Mouse (Mus musculus) bone marrow, adult 2 months (tissue): ENCODE results near the gene Nphp4. TPM values are rescaled to one million over a fixed set of nuclear protein-coding genes. Genes with fewer than 3 reads are reported as not detected.

Source experiments
- H3K27ac ChIP-seq: fragments of 200-500 bp; 2 replicates; pipeline ENCODE4 v1.5.1; 2012; ENCODE audit warnings: low read depth, mild to moderate bottlenecking, control low read depth, inconsistent platforms, low read length; ENCODE audit not compliant: control insufficient read depth, poor library complexity, insufficient read depth
- H3K4me1 ChIP-seq: fragments of 200-500 bp; 2 replicates; pipeline ENCODE4 v1.6.1; 2011; ENCODE audit warnings: low read length; ENCODE audit not compliant: control insufficient read depth, insufficient read depth
- H3K4me3 ChIP-seq: fragments of 200-500 bp; replicated peaks from 2 replicates; pipeline ENCODE3; 2011; ENCODE audit warnings: mild to moderate bottlenecking, low read depth, low read length, control low read depth; ENCODE audit not compliant: control insufficient read depth
- CTCF ChIP-seq: fragments of 200-500 bp; IDR thresholded peaks from 2 replicates; pipeline ENCODE4 v1.5.1; 2011; ENCODE audit warnings: low read length, control low read depth; ENCODE audit not compliant: control insufficient read depth, insufficient read depth
- POLR2A ChIP-seq: fragments of 200-500 bp; IDR thresholded peaks from 2 replicates; pipeline ENCODE4 v1.6.1; 2011; ENCODE audit warnings: low read depth, mild to moderate bottlenecking, control low read depth, low read length, borderline replicate concordance; ENCODE audit not compliant: control insufficient read depth
- WGBS: fragments of 180-500 bp; shearing (Covaris S2); methylation state at CpG from one replicate; pipeline ENCODE4 v1.1.7; 2018; 5-methylcytosine and 5-hydroxymethylcytosine counted together
- polyA plus RNA-seq: library from polyadenylated mRNA; stranded (reverse); fragments of >200 nt; gene quantifications from 2 replicates; pipeline ENCODE4 v1.2.4, GENCODE M21; 2011; ENCODE audit warnings: low replicate concordance; ENCODE audit not compliant: missing spikeins, insufficient read depth, insufficient read length

Nphp4 gene
- polyA plus RNA-seq, 1 experiment = 0.65 TPM

DNA sequence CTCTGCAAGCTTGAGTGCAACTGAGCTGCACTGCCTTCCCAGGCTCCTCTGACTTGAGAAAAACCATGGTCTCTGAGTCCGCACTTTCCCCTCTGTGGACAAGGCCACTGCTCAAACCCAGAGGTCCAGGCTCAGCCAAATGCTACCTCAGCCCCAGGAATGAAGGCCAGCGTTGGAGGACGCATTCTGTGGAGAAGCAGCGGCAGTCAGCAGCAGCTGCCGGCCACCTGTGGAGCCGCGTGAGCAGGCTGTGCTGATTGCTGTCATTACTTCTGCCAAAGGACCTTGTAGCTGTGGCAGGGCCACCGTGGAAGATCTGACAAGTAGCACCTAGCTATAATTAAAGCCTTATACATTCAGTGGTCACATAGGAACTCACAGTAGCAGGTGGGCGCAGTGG, 56.4 kb downstream of the Nphp4 start:
- no peaks in the 10 kb centered on the region for H3K4me1 ChIP-seq
- TF ChIP-seq CTCF = no peak
- no peak for TF ChIP-seq POLR2A
- WGBS = 81% methylated on average over 9 of the region's 9 CpGs
- no peak overlapping the region for H3K27ac ChIP-seq
- H3K4me3 ChIP-seq = no peak overlapping the region

DNA sequence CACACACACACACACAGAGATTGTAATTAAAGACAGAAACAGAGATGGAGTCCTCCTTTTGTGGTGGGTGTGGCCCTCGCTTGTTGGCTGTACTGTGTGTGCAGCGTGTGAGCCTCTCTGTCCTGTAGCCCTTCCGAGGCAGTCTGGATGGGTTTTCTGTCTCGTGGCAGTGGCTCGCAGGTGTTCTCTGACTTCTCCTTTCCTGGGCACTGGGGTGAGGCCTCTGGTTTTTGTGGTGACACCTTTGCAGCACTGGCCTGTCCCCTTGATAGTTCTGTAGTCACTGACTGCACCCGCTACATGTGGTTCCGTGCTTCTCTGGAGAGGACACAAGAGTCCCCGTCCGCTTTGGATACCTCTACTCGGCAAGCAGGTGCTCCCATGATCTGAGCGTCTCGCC, 63.2 kb downstream of the Nphp4 start:
- 72% methylated on average over 12 of the region's 12 CpGs for WGBS
- TF ChIP-seq POLR2A (no peak), CTCF (no peak)
- H3K4me3 ChIP-seq = no peak overlapping the region
- no peaks in the 10 kb centered on the region for H3K4me1 ChIP-seq
- no peak overlapping the region for H3K27ac ChIP-seq

DNA sequence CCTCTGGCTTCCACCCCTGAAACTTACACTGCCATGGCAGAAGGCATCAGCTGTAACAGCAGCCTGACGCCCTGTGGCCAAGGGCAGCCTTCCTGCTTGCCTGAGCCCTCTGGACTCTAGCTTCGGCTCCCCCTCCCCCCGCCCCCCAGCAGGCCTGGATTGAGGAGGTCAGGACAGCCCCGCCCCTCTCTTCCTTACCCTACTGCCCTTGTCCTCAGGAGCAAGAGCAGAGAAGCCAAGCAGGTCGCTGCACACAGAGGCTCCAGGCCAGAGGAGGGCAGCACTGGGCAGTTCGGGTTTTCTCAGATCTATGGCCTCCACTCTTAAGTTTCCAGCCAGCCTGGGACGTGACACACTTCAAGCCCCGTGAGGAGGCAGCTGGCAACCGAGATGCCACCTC, 64.7 kb downstream of the Nphp4 start:
- Histone ChIP-seq H3K4me1 (no peaks in the 10 kb centered on the region), H3K27ac (no peak overlapping the region), H3K4me3 (no peak overlapping the region)
- 64% methylated on average over 9 of the region's 9 CpGs for WGBS
- TF ChIP-seq CTCF (no peak), POLR2A (no peak)

DNA sequence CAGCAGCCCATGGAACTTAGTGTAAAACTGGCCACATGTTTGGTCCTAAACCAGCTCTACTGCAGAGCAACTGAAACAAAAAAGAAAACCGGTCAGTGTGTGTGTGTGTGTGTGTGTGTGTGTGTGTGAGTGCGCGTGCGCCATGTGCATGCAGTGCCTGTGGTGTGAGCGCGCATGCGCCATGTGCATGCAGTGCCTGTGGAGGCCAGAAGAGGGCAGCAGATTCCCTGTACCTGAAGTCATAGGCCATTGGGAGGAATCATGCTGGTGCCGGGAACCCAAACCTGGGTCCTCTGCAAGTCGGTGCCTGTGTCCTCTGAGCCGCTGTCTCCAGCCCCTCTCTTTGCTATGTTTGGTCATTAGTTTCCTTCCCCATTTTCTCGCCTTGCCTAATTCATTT, 65.9 kb downstream of the Nphp4 start:
- Histone ChIP-seq H3K27ac (no peak overlapping the region), H3K4me1 (no peaks in the 10 kb centered on the region), H3K4me3 (no peak overlapping the region)
- 88% methylated on average over 11 of the region's 11 CpGs for WGBS
- TF ChIP-seq POLR2A (no peak), CTCF (peak; percentile 39; the same call in 1 of the 2 replicates)

DNA sequence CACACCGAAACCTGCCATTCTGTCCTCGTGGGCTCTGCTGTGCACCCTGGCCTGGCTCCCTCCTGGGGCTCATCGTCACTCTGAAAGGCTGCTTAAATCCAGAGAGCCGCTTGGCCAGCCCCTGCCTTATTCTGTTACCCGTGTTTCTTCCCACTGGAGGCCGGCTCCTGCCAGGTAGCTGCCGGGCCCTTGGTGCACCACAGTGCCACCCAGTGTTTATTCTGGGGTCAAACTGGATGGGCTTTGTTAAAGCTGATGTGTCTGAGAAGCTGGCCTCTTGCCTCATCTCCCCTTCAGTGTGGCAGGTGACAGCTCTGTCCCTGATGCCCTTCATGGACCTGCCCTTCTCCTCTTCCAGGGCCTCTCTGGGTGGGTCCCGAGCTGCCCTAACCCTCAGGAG, 70.0 kb downstream of the Nphp4 start:
- H3K27ac ChIP-seq = no peak overlapping the region
- H3K4me1 ChIP-seq = no peaks in the 10 kb centered on the region
- TF ChIP-seq CTCF (no peak), POLR2A (no peak)
- WGBS = 68% methylated on average over 8 of the region's 8 CpGs
- H3K4me3 ChIP-seq = no peak overlapping the region

DNA sequence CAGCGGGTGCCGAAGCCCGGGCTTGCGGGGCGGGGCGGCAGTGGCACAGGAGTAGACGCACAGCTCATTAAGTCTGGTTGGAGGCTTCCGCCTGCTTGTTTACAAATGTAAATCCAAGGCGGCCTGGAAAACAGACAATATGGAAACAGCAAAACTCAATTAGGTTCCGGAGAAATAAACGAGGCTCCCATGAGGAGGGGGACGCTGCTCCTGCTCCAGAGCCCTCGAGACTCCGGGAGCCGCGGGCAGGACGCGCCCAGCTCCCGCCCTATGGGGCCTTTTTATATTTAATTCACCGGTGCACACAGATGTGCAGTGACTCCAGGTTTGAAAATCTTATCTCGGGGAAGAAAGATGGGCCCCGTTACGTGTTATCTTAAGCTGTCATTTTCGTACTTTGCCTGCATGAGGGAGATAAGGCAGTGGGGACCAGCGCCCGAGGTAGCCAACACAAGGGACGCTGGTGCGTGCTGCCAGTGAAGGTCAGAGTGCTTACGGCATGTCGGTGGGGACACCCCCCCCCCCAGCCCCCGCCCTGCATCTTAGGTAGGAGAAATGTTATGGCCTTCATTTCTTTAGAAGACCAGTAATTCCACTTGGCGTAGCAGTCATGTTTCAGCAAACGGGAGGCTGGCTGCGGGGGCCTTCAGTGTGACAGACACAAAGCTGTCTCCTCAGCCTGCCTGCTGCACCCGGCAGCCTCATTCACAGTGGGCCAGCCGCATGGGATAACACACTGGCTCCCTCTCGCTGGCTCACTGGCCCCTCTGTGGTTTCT, 71.6 kb downstream of the Nphp4 start:
- no peak overlapping the region for H3K4me3 ChIP-seq
- TF ChIP-seq POLR2A (no peak), CTCF (no peak)

DNA sequence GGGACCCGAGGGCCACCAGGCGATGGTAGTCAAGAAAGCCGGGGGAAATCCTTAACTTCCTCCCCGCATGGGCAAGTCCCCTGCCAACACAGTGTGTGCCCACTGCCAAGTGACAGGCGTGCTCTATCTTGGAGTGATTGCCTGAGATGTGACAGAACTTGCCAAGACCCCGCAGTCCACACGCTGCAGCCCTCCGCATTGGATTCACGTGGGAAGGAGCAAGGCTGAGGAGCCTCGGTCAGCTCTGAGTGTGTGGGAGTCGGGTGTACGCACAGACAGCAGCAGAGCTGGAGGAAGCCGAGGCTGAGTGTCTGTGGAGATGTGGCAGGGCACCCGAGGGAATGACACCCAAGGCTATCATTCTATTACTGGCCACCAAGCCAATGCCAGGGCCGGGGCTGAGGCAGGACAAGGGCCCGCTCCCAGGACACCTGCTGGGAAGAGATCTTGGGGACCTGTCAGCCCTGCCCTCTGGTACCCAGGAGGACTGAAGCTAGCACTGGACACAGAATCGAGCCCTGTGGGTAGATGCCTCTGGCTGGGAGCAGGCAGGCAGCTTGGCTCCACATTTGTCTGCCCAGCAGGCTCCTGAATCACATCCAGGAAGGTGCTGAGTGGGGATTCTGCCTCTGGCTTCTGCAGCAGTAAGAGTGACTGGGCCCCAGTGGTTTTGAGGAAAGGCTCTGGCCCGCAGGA, 73.1 kb downstream of the Nphp4 start:
- TF ChIP-seq CTCF (no peak), POLR2A (no peak)
- 84% methylated on average over 18 of the region's 18 CpGs for WGBS
- H3K4me3 ChIP-seq = no peak overlapping the region
- no peaks in the 10 kb centered on the region for H3K4me1 ChIP-seq
- no peak overlapping the region for H3K27ac ChIP-seq

More for the DNA sequence above, 71.6 kb downstream of the Nphp4 start:
- H3K27ac ChIP-seq = no peak overlapping the region
- no peaks in the 10 kb centered on the region for H3K4me1 ChIP-seq
- WGBS = 66% methylated on average over 37 of the region's 37 CpGs

DNA sequence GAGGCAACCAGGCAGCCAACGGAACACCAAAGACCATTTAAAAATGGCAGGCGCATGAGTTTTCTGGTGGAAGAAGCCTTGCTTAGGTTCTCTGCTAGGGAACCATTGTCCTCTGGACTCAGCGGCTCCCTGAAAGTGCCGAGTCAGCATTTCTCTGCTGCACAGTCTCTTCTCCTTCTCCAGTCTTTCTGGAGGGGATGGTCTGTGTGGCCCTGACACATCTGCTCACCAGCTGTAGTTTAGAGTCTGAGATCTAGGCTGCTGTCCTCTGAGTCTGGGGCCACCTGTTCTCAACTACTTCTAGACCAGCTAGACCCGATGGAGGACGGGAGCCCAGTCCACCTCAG, 73.7 kb downstream of the Nphp4 start:
- Histone ChIP-seq H3K4me1 (no peaks in the 10 kb centered on the region), H3K27ac (no peak overlapping the region), H3K4me3 (no peak overlapping the region)
- 83% methylated on average over 6 of the region's 6 CpGs for WGBS
- no peak for TF ChIP-seq CTCF

DNA sequence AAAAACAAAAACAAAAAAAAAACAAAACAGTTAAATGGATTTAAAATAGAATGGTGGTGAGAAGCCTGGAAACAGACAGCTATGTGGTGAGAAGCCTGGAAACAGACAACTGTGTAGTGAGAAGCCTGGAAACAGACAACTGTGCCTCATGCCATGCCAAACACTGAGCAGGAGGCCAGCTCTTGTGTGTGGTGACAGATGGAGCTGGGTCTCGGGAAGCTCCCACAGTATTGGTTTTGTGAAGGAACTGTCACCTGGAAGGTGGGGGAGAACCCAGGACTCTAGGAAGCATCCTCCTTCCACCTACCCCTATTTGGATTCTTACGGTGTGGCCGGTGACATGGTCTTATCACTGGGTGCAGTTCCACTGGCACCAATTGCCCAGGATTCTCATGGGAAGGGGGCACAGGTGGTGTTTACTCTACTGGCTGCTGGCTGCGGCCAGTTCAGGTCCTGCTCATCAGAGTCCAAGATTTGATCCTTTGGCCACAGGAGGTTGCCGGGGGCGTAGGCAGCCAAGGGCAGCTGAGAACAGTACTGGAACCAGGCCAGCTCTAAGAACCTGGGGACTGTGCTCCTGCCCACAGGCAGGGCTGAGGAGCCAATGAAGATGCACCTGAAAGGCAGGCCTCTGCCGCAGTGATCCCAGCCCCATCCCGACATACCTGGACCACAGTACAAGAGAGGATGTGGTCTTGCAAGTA, 77.2 kb downstream of the Nphp4 start:
- Histone ChIP-seq H3K27ac (no peak overlapping the region), H3K4me1 (no peaks in the 10 kb centered on the region), H3K4me3 (no peak overlapping the region)
- TF ChIP-seq POLR2A = no peak
- no peak for TF ChIP-seq CTCF
- WGBS = 84% methylated on average over 8 of the region's 8 CpGs
